Mouse (Mus musculus) neural tube, embryonic 15.5 days (tissue): ENCODE measurements around the gene Lgi1. TPM values are rescaled to one million over a fixed set of nuclear protein-coding genes. Genes with fewer than 3 reads are reported as not detected.

Source experiments
- ATAC-seq: fragments of 200-750 bp; cut with Nextera tagmentation; 2 replicates; pipeline ENCODE4 v1.8.0; 2017; ENCODE audit warnings: mild to moderate bottlenecking, moderate TSS enrichment, moderate library complexity; ENCODE audit not compliant: low FRiP score
- H3K27ac ChIP-seq: fragments of 300-500 bp; sonication (generic); replicated peaks from 2 replicates; pipeline ENCODE4 v1.5.1; 2015; ENCODE audit warnings: mild to moderate bottlenecking, inconsistent platforms
- H3K27me3 ChIP-seq: fragments of 300-500 bp; sonication (generic); replicated peaks from 2 replicates; pipeline ENCODE4 v1.6.1; 2015; ENCODE audit warnings: inconsistent platforms
- H3K36me3 ChIP-seq: fragments of 300-500 bp; sonication (generic); 2 replicates; pipeline ENCODE4 v1.6.1; 2015; ENCODE audit warnings: inconsistent platforms
- H3K4me1 ChIP-seq: fragments of 300-500 bp; sonication (generic); 2 replicates; pipeline ENCODE4 v1.6.1; 2015; ENCODE audit warnings: inconsistent platforms
- H3K4me2 ChIP-seq: fragments of 300-500 bp; sonication (generic); 2 replicates; pipeline ENCODE4 v1.6.1; 2015; ENCODE audit warnings: inconsistent platforms, mild to moderate bottlenecking, moderate library complexity
- H3K4me3 ChIP-seq: fragments of 300-500 bp; sonication (generic); replicated peaks from 2 replicates; pipeline ENCODE4 v1.5.1; 2015; ENCODE audit warnings: mild to moderate bottlenecking, inconsistent platforms
- H3K9ac ChIP-seq: fragments of 300-500 bp; sonication (generic); replicated peaks from 2 replicates; pipeline ENCODE4 v1.6.1; 2015; ENCODE audit warnings: mild to moderate bottlenecking, inconsistent platforms
- H3K9me3 ChIP-seq: fragments of 300-500 bp; sonication (generic); replicated peaks from 2 replicates; pipeline ENCODE4 v1.6.1; 2016; ENCODE audit warnings: inconsistent platforms
- WGBS: fragments of 180-500 bp; shearing (Covaris S2); methylation state at CpG from one replicate; pipeline ENCODE4 v1.1.7; 2015; ENCODE audit warnings: mixed read lengths; 5-methylcytosine and 5-hydroxymethylcytosine counted together
- polyA plus RNA-seq: library from polyadenylated mRNA; unstranded; fragments of >200 nt; fragmentation: Nextera tagmentation; extraction: Ambion mirVana; gene quantifications from 2 replicates; pipeline ENCODE4 v1.2.1, GENCODE M21; 2015

The Lgi1 gene
- polyA plus RNA-seq, 1 experiment from 2014 or later, result 24.7 TPM

GRCm38 (mm10) chr19:38265767-38266166, 1.4 kb downstream of the Lgi1 start:
- no peaks in the 10 kb centered on the region for H3K36me3 ChIP-seq
- H3K9me3 ChIP-seq, result no peaks in the 10 kb centered on the region
- H3K4me3 ChIP-seq, result peak overlapping the region; percentile 42
- H3K27me3 ChIP-seq, result no peaks in the 10 kb centered on the region
- peaks cover 15% of the 10 kb centered on the region for H3K4me1 ChIP-seq
- peak overlapping the region; percentile 83 for H3K27ac ChIP-seq
- H3K4me2 ChIP-seq, result peak overlapping the region; percentile 57
- no peak for ATAC-seq
- WGBS, result 76% methylated on average over 5 of the region's 5 CpGs
- peak overlapping the region; percentile 41; the same call in 1 of the 2 replicates for H3K9ac ChIP-seq

- no peaks in the 10 kb centered on the region for H3K36me3 ChIP-seq
- H3K4me2 ChIP-seq, result peak overlapping the region; percentile 13; the same call in 1 of the 2 replicates
- no peak for ATAC-seq
- peaks cover 15% of the 10 kb centered on the region for H3K4me1 ChIP-seq
- 81% methylated on average over 5 of the region's 5 CpGs for WGBS
- H3K27ac ChIP-seq, result no peak overlapping the region
- H3K9ac ChIP-seq, result no peak overlapping the region
- H3K27me3 ChIP-seq, result no peaks in the 10 kb centered on the region
- no peaks in the 10 kb centered on the region for H3K9me3 ChIP-seq
- no peak overlapping the region for H3K4me3 ChIP-seq
Observed at GRCm38 (mm10) chr19:38267469-38267868, 3.1 kb downstream of the Lgi1 start.

- WGBS, result 27% methylated on average over 6 of the region's 6 CpGs
- H3K36me3 ChIP-seq, result no peaks in the 10 kb centered on the region
- H3K27me3 ChIP-seq, result no peaks in the 10 kb centered on the region
- no peak for ATAC-seq
- H3K9ac ChIP-seq, result no peak overlapping the region
- no peaks in the 10 kb centered on the region for H3K9me3 ChIP-seq
- H3K4me3 ChIP-seq, result no peak overlapping the region
- no peak overlapping the region for H3K4me2 ChIP-seq
- peaks cover 6% of the 10 kb centered on the region; the same call in 1 of the 2 replicates for H3K4me1 ChIP-seq
- H3K27ac ChIP-seq, result no peak overlapping the region
Observed at GRCm38 (mm10) chr19:38271071-38271470, 6.7 kb downstream of the Lgi1 start.

GRCm38 (mm10) chr19:38273820-38274219, 9.5 kb downstream of the Lgi1 start:
- no peak overlapping the region for H3K4me3 ChIP-seq
- no peaks in the 10 kb centered on the region for H3K27me3 ChIP-seq
- no peak overlapping the region for H3K4me2 ChIP-seq
- WGBS, result 62% methylated on average over 7 of the region's 7 CpGs
- no peak; the same call in 1 of the 2 replicates for ATAC-seq
- no peaks in the 10 kb centered on the region for H3K36me3 ChIP-seq
- H3K9me3 ChIP-seq, result no peaks in the 10 kb centered on the region
- H3K9ac ChIP-seq, result no peak overlapping the region
- H3K27ac ChIP-seq, result no peak overlapping the region
- no peaks in the 10 kb centered on the region for H3K4me1 ChIP-seq

GRCm38 (mm10) chr19:38274747-38275421, 10.5 kb downstream of the Lgi1 start:
- H3K9ac ChIP-seq, result no peak overlapping the region
- H3K27me3 ChIP-seq, result no peaks in the 10 kb centered on the region
- no peaks in the 10 kb centered on the region for H3K4me1 ChIP-seq
- ATAC-seq, result no peak
- H3K4me2 ChIP-seq, result no peak overlapping the region
- H3K4me3 ChIP-seq, result no peak overlapping the region
- H3K9me3 ChIP-seq, result no peaks in the 10 kb centered on the region
- 87% methylated on average over 15 of the region's 15 CpGs for WGBS
- H3K36me3 ChIP-seq, result no peaks in the 10 kb centered on the region
- no peak overlapping the region for H3K27ac ChIP-seq

GRCm38 (mm10) chr19:38276226-38276625, 11.9 kb downstream of the Lgi1 start:
- H3K4me1 ChIP-seq, result no peaks in the 10 kb centered on the region
- 65% methylated on average over 4 of the region's 4 CpGs for WGBS
- no peak overlapping the region for H3K27ac ChIP-seq
- no peaks in the 10 kb centered on the region for H3K36me3 ChIP-seq
- H3K9ac ChIP-seq, result no peak overlapping the region
- no peak for ATAC-seq
- H3K4me2 ChIP-seq, result no peak overlapping the region
- no peak overlapping the region for H3K4me3 ChIP-seq
- no peaks in the 10 kb centered on the region for H3K9me3 ChIP-seq
- no peaks in the 10 kb centered on the region for H3K27me3 ChIP-seq

GRCm38 (mm10) chr19:38280242-38280641, 15.9 kb downstream of the Lgi1 start:
- Histone ChIP-seq H3K9me3 (no peaks in the 10 kb centered on the region), H3K4me1 (no peaks in the 10 kb centered on the region), H3K4me2 (no peak overlapping the region), H3K27me3 (no peaks in the 10 kb centered on the region), H3K4me3 (no peak overlapping the region), H3K9ac (no peak overlapping the region), H3K27ac (no peak overlapping the region), H3K36me3 (no peaks in the 10 kb centered on the region)
- no peak for ATAC-seq
- WGBS, result 94% methylated on average over 10 of the region's 10 CpGs

- Histone ChIP-seq H3K27me3 (no peaks in the 10 kb centered on the region), H3K4me1 (no peaks in the 10 kb centered on the region), H3K9ac (no peak overlapping the region), H3K9me3 (no peaks in the 10 kb centered on the region), H3K4me3 (no peak overlapping the region), H3K4me2 (no peak overlapping the region), H3K27ac (no peak overlapping the region), H3K36me3 (no peaks in the 10 kb centered on the region)
- WGBS, result 59% methylated on average over 2 of the region's 2 CpGs
- ATAC-seq, result no peak
Observed at GRCm38 (mm10) chr19:38282407-38282806, 18.1 kb downstream of the Lgi1 start.

GRCm38 (mm10) chr19:38288556-38288955, 24.2 kb downstream of the Lgi1 start:
- Histone ChIP-seq H3K4me1 (no peaks in the 10 kb centered on the region), H3K4me2 (no peak overlapping the region), H3K36me3 (no peaks in the 10 kb centered on the region), H3K27ac (no peak overlapping the region), H3K27me3 (no peaks in the 10 kb centered on the region), H3K9ac (no peak overlapping the region), H3K4me3 (no peak overlapping the region), H3K9me3 (no peaks in the 10 kb centered on the region)
- WGBS, result 70% methylated on average over 6 of the region's 6 CpGs
- no peak for ATAC-seq

- no peaks in the 10 kb centered on the region for H3K9me3 ChIP-seq
- WGBS, result 70% methylated on average over 6 of the region's 6 CpGs
- H3K4me2 ChIP-seq, result no peak overlapping the region
- no peak for ATAC-seq
- H3K27me3 ChIP-seq, result no peaks in the 10 kb centered on the region
- H3K9ac ChIP-seq, result no peak overlapping the region
- no peaks in the 10 kb centered on the region for H3K4me1 ChIP-seq
- H3K36me3 ChIP-seq, result no peaks in the 10 kb centered on the region
- H3K27ac ChIP-seq, result no peak overlapping the region
- no peak overlapping the region for H3K4me3 ChIP-seq
Observed at GRCm38 (mm10) chr19:38291432-38291831, 27.1 kb downstream of the Lgi1 start.

GRCm38 (mm10) chr19:38298018-38298626, 33.8 kb downstream of the Lgi1 start:
- no peaks in the 10 kb centered on the region for H3K9me3 ChIP-seq
- no peak overlapping the region for H3K4me2 ChIP-seq
- no peaks in the 10 kb centered on the region for H3K4me1 ChIP-seq
- no peaks in the 10 kb centered on the region for H3K27me3 ChIP-seq
- H3K4me3 ChIP-seq, result no peak overlapping the region
- H3K9ac ChIP-seq, result no peak overlapping the region
- WGBS, result 36% methylated on average over 3 of the region's 3 CpGs
- H3K36me3 ChIP-seq, result no peaks in the 10 kb centered on the region
- no peak for ATAC-seq
- H3K27ac ChIP-seq, result no peak overlapping the region

- Histone ChIP-seq H3K27ac (no peak overlapping the region), H3K27me3 (no peaks in the 10 kb centered on the region), H3K36me3 (peaks cover 10% of the 10 kb centered on the region), H3K4me1 (no peaks in the 10 kb centered on the region), H3K9me3 (no peaks in the 10 kb centered on the region), H3K4me2 (no peak overlapping the region), H3K4me3 (no peak overlapping the region), H3K9ac (no peak overlapping the region)
- WGBS, result 95% methylated on average over 8 of the region's 8 CpGs
- ATAC-seq, result no peak
Observed at GRCm38 (mm10) chr19:38308116-38308515, 43.8 kb downstream of the Lgi1 start.
